Comparison of ENCODE assay signal across 9 mouse cellular contexts in the genomic region with DNA sequence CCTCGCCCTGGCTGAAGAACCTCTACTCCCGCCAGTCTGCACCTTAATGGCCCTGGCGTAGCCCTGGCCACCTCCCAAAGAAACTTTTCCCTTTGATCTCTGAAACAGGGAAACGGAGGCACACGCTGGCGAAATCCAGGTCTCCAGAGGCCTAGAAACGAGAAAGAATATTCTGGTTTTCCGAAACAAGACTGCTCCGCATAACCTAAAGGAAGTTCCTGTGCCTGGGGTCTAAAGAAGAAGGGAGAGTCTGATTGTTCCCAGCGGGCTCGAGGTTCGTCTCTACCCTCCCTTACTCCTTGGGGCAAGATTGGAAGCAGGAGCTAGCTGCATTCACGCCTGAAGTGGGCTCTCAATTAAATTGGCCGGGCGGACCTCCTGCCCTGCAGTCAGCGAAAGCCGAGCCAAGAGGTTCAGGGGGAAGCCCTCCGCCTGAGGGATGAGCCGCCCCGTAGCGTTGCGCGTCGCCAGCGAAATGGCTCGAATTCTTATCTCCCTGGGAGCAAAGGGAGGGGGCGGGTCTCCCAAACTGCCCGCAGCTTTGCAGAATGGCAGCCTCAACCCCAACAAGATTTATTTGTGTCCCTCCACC. TPM values are rescaled to one million over a fixed set of nuclear protein-coding genes. Genes with fewer than 3 reads are reported as not detected.
A peak's percentile ranks its signal among the peaks of the same experiment; 100 is the strongest.
DNase-seq lines count a peak whose midpoint lies in the region; ATAC-seq lines count a peak whose summit lies in the region.
"Had no signal": no experiment of that assay in that cellular context is flagged by ENCODE, and none has a peak within 500 bp of the region (broad histone marks: within the 10 kb centered on the region; RNA-seq: fewer than 3 reads in every experiment).

No protein-coding gene starts in this region.

- intact Hi-C loops in heart, postnatal 14 days (cut with DNase I) = no loop called here
- intact Hi-C loops in gastrocnemius, postnatal 14 days (cut with DNase I; ENCODE audit: low total_unique reads) = no loop called here

- H3K9ac ChIP-seq in heart, embryonic 13.5 days = no peak overlapping the region
- no peak overlapping the region for H3K9ac ChIP-seq in hindbrain, embryonic 12.5 days
- H3K9ac ChIP-seq in midbrain, embryonic 16.5 days (ENCODE audit: low read depth, low read length) = no peak overlapping the region

- H3K4me2 ChIP-seq in heart, embryonic 13.5 days = peak overlapping the region; percentile 58
- H3K4me2 ChIP-seq in hindbrain, embryonic 12.5 days (replicated peaks) = peak overlapping the region; percentile 45
- peak overlapping the region; percentile 46 for H3K4me2 ChIP-seq in midbrain, embryonic 16.5 days (ENCODE audit: low read length)

- peak overlapping the region; percentile 25 for H3K4me3 ChIP-seq in heart, embryonic 13.5 days
- H3K4me3 ChIP-seq in hindbrain, embryonic 12.5 days = peak overlapping the region; percentile 12; the same call in 1 of the 2 replicates
- H3K4me3 ChIP-seq in midbrain, embryonic 16.5 days (ENCODE audit: low read depth, low read length) = no peak overlapping the region

- no peak for DNase-seq in heart, postnatal 14 days
- peak; percentile 80 for DNase-seq in ZHBTc4 (ENCODE audit: low read depth, low spot score)
- DNase-seq in gastrocnemius, postnatal 14 days = no peak
- no peak for DNase-seq in spleen, adult 12 weeks (ENCODE audit: low spot score)
- DNase-seq in cerebellum, adult 9-10 months = no peak
- DNase-seq: lung, postnatal 4 days had no signal

- H3K27me3 ChIP-seq in heart, embryonic 13.5 days (replicated peaks) = peaks cover 100% of the 10 kb centered on the region
- H3K27me3 ChIP-seq in hindbrain, embryonic 12.5 days = peaks cover 99% of the 10 kb centered on the region
- peaks cover 62% of the 10 kb centered on the region for H3K27me3 ChIP-seq in midbrain, embryonic 16.5 days (ENCODE audit: control insufficient read depth, insufficient read depth, low read depth, low read length)

- H3K4me1 ChIP-seq in heart, embryonic 13.5 days = peaks cover 31% of the 10 kb centered on the region
- H3K4me1 ChIP-seq in hindbrain, embryonic 12.5 days = peaks cover 38% of the 10 kb centered on the region
- H3K4me1 ChIP-seq in midbrain, embryonic 16.5 days (ENCODE audit: control insufficient read depth, insufficient read depth, low read length) = peaks cover 6% of the 10 kb centered on the region; the same call in 1 of the 2 replicates

- H3K36me3 ChIP-seq in heart, embryonic 13.5 days = no peaks in the 10 kb centered on the region
- no peaks in the 10 kb centered on the region for H3K36me3 ChIP-seq in hindbrain, embryonic 12.5 days
- H3K36me3 ChIP-seq in midbrain, embryonic 16.5 days (ENCODE audit: control insufficient read depth, insufficient read depth, low read length) = no peaks in the 10 kb centered on the region

- ATAC-seq in heart, embryonic 13.5 days (ENCODE audit: extremely low read depth, insufficient number of reproducible peaks, low FRiP score, low TSS enrichment) = no peak
- ATAC-seq in hindbrain, embryonic 12.5 days (ENCODE audit: low FRiP score) = no peak
- no peak for ATAC-seq in midbrain, embryonic 16.5 days

- no peak overlapping the region for H3K27ac ChIP-seq in heart, embryonic 13.5 days (replicated peaks)
- peak overlapping the region; percentile 72 for H3K27ac ChIP-seq in hindbrain, embryonic 12.5 days
- no peak overlapping the region for H3K27ac ChIP-seq in midbrain, embryonic 16.5 days (ENCODE audit: low read length)

- 1% methylated on average over 28 of the region's 28 CpGs for WGBS in heart, embryonic 13.5 days
- WGBS in hindbrain, embryonic 12.5 days = 0% methylated on average over 28 of the region's 28 CpGs
- under 1% methylated on average over 28 of the region's 28 CpGs for WGBS in midbrain, embryonic 16.5 days

- H3K9me3 ChIP-seq in heart, embryonic 13.5 days = no peaks in the 10 kb centered on the region
- H3K9me3 ChIP-seq in hindbrain, embryonic 12.5 days (replicated peaks) = no peaks in the 10 kb centered on the region
- H3K9me3 ChIP-seq in midbrain, embryonic 16.5 days (replicated peaks; ENCODE audit: control insufficient read depth, low read length, poor library complexity, severe bottlenecking) = no peaks in the 10 kb centered on the region

RNA-seq across cellular contexts. Expression of a gene that starts 33.2 kb away (rescaled TPM):
- 0.09 and 0.16 TPM in 2 replicates for polyA plus RNA-seq in heart, embryonic 13.5 days (2015; fragmentation: Nextera tagmentation; extraction: Ambion mirVana)
- total RNA-seq in heart, postnatal 14 days (2021) = under 1 TPM; 0.22 to 0.26 TPM
- polyA plus RNA-seq in hindbrain, embryonic 12.5 days (2016; fragmentation: Nextera tagmentation; extraction: Ambion mirVana) = 20.5 and 21.1 TPM in 2 replicates
- polyA plus RNA-seq in midbrain, embryonic 16.5 days (2015; fragmentation: Nextera tagmentation; extraction: Ambion mirVana) = 2.3 and 2.8 TPM in 2 replicates
- not detected for total RNA-seq in gastrocnemius, postnatal 14 days (2021)
